Mouse (Mus musculus) limb, embryonic 11.5 days (tissue): ENCODE measurements around the gene Gm11549. TPM values are rescaled to one million over a fixed set of nuclear protein-coding genes. Genes with fewer than 3 reads are reported as not detected.

Experiments
- ATAC-seq: fragments of 200-750 bp; cut with Nextera tagmentation; 2 replicates; pipeline ENCODE4 v1.8.0; 2017; ENCODE audit warnings: low read depth; ENCODE audit not compliant: insufficient number of reproducible peaks, low FRiP score, low TSS enrichment
- DNase-seq: peaks from one replicate; pipeline ENCODE4 v3.0.0-alpha.2; 2015; ENCODE audit warnings: low spot score
- H3K27ac ChIP-seq: fragments of 300-500 bp; sonication (generic); replicated peaks from 2 replicates; pipeline ENCODE4 v1.5.1; 2014; ENCODE audit warnings: low read depth, mild to moderate bottlenecking, low read length
- H3K27me3 ChIP-seq: fragments of 300-500 bp; sonication (generic); 2 replicates; pipeline ENCODE4 v1.6.1; 2014; ENCODE audit warnings: mild to moderate bottlenecking, low read length, mixed read lengths; ENCODE audit not compliant: control insufficient read depth, insufficient read depth
- H3K36me3 ChIP-seq: fragments of 300-500 bp; sonication (generic); 2 replicates; pipeline ENCODE4 v1.6.1; 2014; ENCODE audit warnings: mild to moderate bottlenecking, low read length, moderate library complexity, mixed read lengths; ENCODE audit not compliant: control insufficient read depth, insufficient read depth
- H3K4me1 ChIP-seq: fragments of 300-500 bp; sonication (generic); 2 replicates; pipeline ENCODE4 v1.6.1; 2014; ENCODE audit warnings: low read length, mixed read lengths; ENCODE audit not compliant: control insufficient read depth, insufficient read depth
- H3K4me2 ChIP-seq: fragments of 300-500 bp; sonication (generic); 2 replicates; pipeline ENCODE4 v1.6.1; 2014; ENCODE audit warnings: low read depth, mild to moderate bottlenecking, moderate library complexity; ENCODE audit not compliant: severe bottlenecking
- H3K4me3 ChIP-seq: fragments of 300-500 bp; sonication (generic); 2 replicates; pipeline ENCODE4 v1.5.1; 2014; ENCODE audit warnings: low read depth, low read length
- H3K9ac ChIP-seq: fragments of 300-500 bp; sonication (generic); 2 replicates; pipeline ENCODE4 v1.6.1; 2014; ENCODE audit warnings: mild to moderate bottlenecking, low read length
- H3K9me3 ChIP-seq: fragments of 300-500 bp; sonication (generic); 2 replicates; pipeline ENCODE4 v1.6.1; 2016; ENCODE audit warnings: low read length; ENCODE audit not compliant: control insufficient read depth
- WGBS: fragments of 180-500 bp; shearing (Covaris S2); extraction: QIAGEN DNeasy Blood & Tissue Kit; methylation state at CpG from one replicate; pipeline ENCODE4 v1.1.7; 2014; 5-methylcytosine and 5-hydroxymethylcytosine counted together
- polyA plus RNA-seq: library from polyadenylated mRNA; unstranded; fragments of >200 nt; fragmentation: Nextera tagmentation; extraction: Ambion mirVana; gene quantifications from 2 replicates; pipeline ENCODE4 v1.2.1, GENCODE M21; 2014

Gene Gm11549
- polyA plus RNA-seq, 1 experiment from 2014 or later, result not detected

GRCm38 (mm10) chr3:36505306-36505705, 16.3 kb downstream of the Gm11549 start:
- Histone ChIP-seq H3K27ac (no peak overlapping the region), H3K9ac (no peak overlapping the region), H3K4me2 (no peak overlapping the region), H3K4me3 (no peak overlapping the region), H3K4me1 (no peaks in the 10 kb centered on the region), H3K27me3 (no peaks in the 10 kb centered on the region), H3K36me3 (no peaks in the 10 kb centered on the region), H3K9me3 (no peaks in the 10 kb centered on the region)
- WGBS, result 90% methylated on average over 8 of the region's 8 CpGs
- ATAC-seq, result no peak
- DNase-seq, result no peak

DNA sequence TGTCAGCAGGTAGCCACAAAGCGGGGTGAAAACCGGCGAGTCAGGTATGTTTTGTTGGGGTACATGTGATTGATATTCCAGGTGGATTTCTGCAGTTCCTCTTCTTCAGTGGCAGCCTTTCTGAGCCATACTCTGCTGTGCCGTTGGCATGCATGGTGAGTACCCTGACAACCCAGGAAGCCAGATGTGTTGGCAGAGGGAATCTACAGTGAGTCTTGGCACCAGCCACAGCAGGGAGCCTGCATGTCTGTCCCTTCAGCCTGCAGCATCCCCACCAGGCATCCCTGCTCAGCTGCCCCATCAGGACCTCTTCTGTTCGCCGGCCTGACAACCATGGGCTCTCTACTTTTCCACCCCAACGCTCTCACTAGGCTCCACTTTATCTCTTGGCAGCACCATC, 20.1 kb downstream of the Gm11549 start:
- Histone ChIP-seq H3K9me3 (no peaks in the 10 kb centered on the region), H3K36me3 (no peaks in the 10 kb centered on the region), H3K27ac (no peak overlapping the region), H3K4me3 (no peak overlapping the region), H3K4me2 (no peak overlapping the region), H3K4me1 (no peaks in the 10 kb centered on the region), H3K27me3 (no peaks in the 10 kb centered on the region), H3K9ac (no peak overlapping the region)
- no peak for ATAC-seq
- WGBS, result 83% methylated on average over 7 of the region's 7 CpGs
- DNase-seq, result no peak

- DNase-seq, result no peak
- H3K4me2 ChIP-seq, result no peak overlapping the region
- no peaks in the 10 kb centered on the region for H3K4me1 ChIP-seq
- no peaks in the 10 kb centered on the region for H3K27me3 ChIP-seq
- no peak overlapping the region for H3K4me3 ChIP-seq
- H3K9ac ChIP-seq, result no peak overlapping the region
- ATAC-seq, result no peak
- no peak overlapping the region for H3K27ac ChIP-seq
- H3K36me3 ChIP-seq, result no peaks in the 10 kb centered on the region
- H3K9me3 ChIP-seq, result no peaks in the 10 kb centered on the region
- WGBS, result 85% methylated on average over 8 of the region's 8 CpGs
Measured at GRCm38 (mm10) chr3:36500976-36501375, 20.6 kb downstream of the Gm11549 start.

GRCm38 (mm10) chr3:36499418-36499817, 22.2 kb downstream of the Gm11549 start:
- Histone ChIP-seq H3K9me3 (no peaks in the 10 kb centered on the region), H3K36me3 (no peaks in the 10 kb centered on the region), H3K27me3 (no peaks in the 10 kb centered on the region), H3K4me1 (no peaks in the 10 kb centered on the region), H3K27ac (no peak overlapping the region), H3K4me2 (no peak overlapping the region), H3K9ac (no peak overlapping the region), H3K4me3 (no peak overlapping the region)
- 91% methylated on average over 7 of the region's 7 CpGs for WGBS
- DNase-seq, result no peak
- ATAC-seq, result no peak

GRCm38 (mm10) chr3:36498224-36498623, 23.4 kb downstream of the Gm11549 start:
- no peak overlapping the region for H3K9ac ChIP-seq
- H3K4me1 ChIP-seq, result no peaks in the 10 kb centered on the region
- H3K36me3 ChIP-seq, result no peaks in the 10 kb centered on the region
- no peak overlapping the region for H3K4me3 ChIP-seq
- no peaks in the 10 kb centered on the region for H3K27me3 ChIP-seq
- H3K4me2 ChIP-seq, result no peak overlapping the region
- H3K27ac ChIP-seq, result no peak overlapping the region
- ATAC-seq, result no peak
- H3K9me3 ChIP-seq, result no peaks in the 10 kb centered on the region
- DNase-seq, result no peak
- WGBS, result 92% methylated on average over 6 of the region's 6 CpGs

GRCm38 (mm10) chr3:36496746-36497145, 24.9 kb downstream of the Gm11549 start:
- no peak for ATAC-seq
- WGBS, result 21% methylated on average over 14 of the region's 14 CpGs
- no peak overlapping the region for H3K27ac ChIP-seq
- no peak overlapping the region for H3K4me2 ChIP-seq
- H3K9ac ChIP-seq, result no peak overlapping the region
- H3K27me3 ChIP-seq, result no peaks in the 10 kb centered on the region
- H3K4me3 ChIP-seq, result no peak overlapping the region
- H3K36me3 ChIP-seq, result no peaks in the 10 kb centered on the region
- DNase-seq, result peak; percentile 80
- no peaks in the 10 kb centered on the region for H3K9me3 ChIP-seq
- no peaks in the 10 kb centered on the region for H3K4me1 ChIP-seq

DNA sequence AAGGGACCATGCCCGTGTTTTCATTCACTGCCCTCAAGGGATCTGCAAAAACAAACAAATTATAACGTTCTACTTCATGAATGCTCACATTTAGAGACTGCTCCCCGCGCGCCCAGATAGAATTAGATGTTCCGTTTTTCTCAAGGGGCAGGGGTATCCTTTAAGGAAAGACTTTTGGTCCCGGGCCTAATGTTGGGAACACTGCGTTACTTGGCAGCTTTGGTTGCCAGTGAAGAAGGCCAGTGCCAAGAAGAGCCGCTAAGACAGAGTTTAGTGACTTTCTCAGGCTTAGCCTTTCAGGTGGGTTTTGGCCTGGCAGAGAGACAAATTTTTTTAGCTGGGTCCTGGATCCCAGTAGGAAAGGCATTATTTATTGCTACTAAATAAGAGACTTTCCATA, 25.3 kb downstream of the Gm11549 start:
- Histone ChIP-seq H3K36me3 (no peaks in the 10 kb centered on the region), H3K4me1 (no peaks in the 10 kb centered on the region), H3K4me3 (no peak overlapping the region), H3K27me3 (no peaks in the 10 kb centered on the region), H3K9me3 (no peaks in the 10 kb centered on the region), H3K27ac (no peak overlapping the region), H3K4me2 (no peak overlapping the region), H3K9ac (no peak overlapping the region)
- no peak for ATAC-seq
- WGBS, result 87% methylated on average over 9 of the region's 9 CpGs
- DNase-seq, result no peak

DNA sequence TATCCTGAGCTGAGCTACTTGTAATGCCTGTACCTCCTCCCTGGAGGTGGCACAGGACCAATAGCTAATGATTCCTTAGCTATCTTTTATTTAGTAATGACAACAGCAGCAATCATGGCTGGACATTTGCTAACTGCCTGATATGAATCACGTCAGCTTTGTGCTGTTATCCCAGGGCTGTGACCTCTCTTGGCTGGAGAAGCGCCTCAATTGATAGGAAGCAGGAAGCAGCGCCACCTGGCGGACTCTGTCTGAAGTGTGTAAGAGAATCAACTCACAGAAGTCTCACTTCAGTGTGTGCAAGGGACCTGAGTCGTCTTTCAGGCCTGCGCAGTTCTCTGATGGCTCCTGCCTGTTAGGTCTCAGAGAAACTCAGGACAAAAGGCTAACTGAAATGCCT, 26.2 kb downstream of the Gm11549 start:
- ATAC-seq (0 out of 2 replicates have a peak, but pooled peaks have one; percentile 65), DNase-seq (peak; percentile 91)
- 13% methylated on average over 6 of the region's 6 CpGs for WGBS
- no peak overlapping the region for H3K4me2 ChIP-seq
- no peaks in the 10 kb centered on the region for H3K36me3 ChIP-seq
- H3K4me3 ChIP-seq, result no peak overlapping the region
- H3K4me1 ChIP-seq, result no peaks in the 10 kb centered on the region
- no peaks in the 10 kb centered on the region for H3K27me3 ChIP-seq
- no peak overlapping the region for H3K27ac ChIP-seq
- no peaks in the 10 kb centered on the region for H3K9me3 ChIP-seq
- H3K9ac ChIP-seq, result no peak overlapping the region

DNA sequence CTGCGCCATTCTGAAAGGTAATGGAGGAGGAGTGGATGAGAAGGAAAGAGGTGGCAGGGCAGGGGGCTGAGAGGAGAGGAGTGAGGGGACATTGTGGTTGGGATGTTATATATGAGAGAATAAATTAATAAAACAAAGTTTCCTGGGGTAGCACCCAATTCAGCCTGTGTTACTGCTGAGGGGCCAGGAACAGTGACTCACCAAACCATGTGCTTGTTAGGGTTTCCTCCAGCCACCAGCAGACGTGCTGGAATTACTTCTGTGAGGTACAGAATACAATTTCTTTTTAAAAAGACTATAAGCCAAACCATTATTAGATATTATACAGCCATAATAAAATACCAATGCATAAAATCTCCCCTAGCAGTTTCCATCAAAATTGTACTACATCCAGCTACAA, 27.0 kb downstream of the Gm11549 start:
- Histone ChIP-seq H3K36me3 (no peaks in the 10 kb centered on the region), H3K4me1 (no peaks in the 10 kb centered on the region), H3K27ac (no peak overlapping the region), H3K9ac (no peak overlapping the region), H3K4me3 (no peak overlapping the region), H3K27me3 (no peaks in the 10 kb centered on the region), H3K4me2 (no peak overlapping the region), H3K9me3 (no peaks in the 10 kb centered on the region)
- DNase-seq (no peak), ATAC-seq (no peak)
- WGBS, result 81% methylated on average over 2 of the region's 2 CpGs
